Mouse (Mus musculus): Measurements from ENCODE around the gene Kbtbd7. TPM values are rescaled to one million over a fixed set of nuclear protein-coding genes. Genes with fewer than 3 reads are reported as not detected.

The Kbtbd7 gene
- polyA plus RNA-seq, 1 experiment from 2014 or later, result 16.0 TPM

DNA sequence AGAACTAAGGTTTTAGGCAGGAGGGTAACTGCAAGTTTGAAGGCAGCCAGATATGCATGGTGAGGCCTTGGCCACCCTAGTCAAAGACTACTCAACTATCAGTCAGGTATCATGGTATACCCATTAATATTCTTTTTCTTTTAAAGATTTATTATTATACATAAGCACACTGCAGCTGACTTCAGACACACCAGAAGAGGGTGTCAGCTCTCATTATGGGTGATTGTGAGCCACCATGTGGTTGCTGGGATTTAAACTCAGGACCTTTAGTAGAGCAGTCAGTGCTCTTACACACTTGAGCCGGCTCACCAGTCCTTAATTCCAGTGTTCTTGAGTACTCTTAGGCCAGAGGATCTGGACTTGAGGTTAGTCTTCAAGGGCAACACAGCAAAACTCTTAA, 34.1 kb downstream of the Kbtbd7 start:
- H3K27me3 ChIP-seq, result no peaks in the 10 kb centered on the region
- no peaks in the 10 kb centered on the region for H3K9me3 ChIP-seq (replicated peaks)
- H3K27ac ChIP-seq, result no peak overlapping the region
- H3K36me3 ChIP-seq (ENCODE audit: poor library complexity, severe bottlenecking), result peaks cover 44% of the 10 kb centered on the region
- H3K9ac ChIP-seq, result no peak overlapping the region
- ATAC-seq, result no peak
- no peak overlapping the region for H3K4me3 ChIP-seq
- WGBS, result 87% methylated on average over 1 of the region's 1 CpGs
- H3K4me1 ChIP-seq, result no peaks in the 10 kb centered on the region
- H3K4me2 ChIP-seq, result no peak overlapping the region

DNA sequence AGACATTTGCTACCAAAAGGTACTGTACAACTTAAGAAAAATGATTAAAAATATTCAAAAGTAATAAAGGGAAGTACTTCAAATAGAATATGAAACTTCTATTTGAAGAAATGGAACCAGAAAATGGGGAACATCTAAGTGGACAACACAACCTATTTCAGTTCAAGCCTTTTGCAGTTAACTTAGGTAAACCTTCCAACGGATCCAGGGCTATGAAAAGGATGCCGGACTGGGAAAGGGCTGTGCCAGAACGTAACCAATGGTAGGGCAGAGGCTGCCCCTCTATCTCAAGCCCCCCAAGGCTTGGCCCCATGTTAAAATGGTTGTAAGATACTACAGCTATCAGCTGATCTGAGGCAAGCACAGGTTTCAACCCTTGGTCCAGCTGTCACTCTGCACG, 34.7 kb downstream of the Kbtbd7 start:
- H3K4me1 ChIP-seq, result no peaks in the 10 kb centered on the region
- no peak overlapping the region for H3K4me2 ChIP-seq
- H3K27me3 ChIP-seq, result no peaks in the 10 kb centered on the region
- H3K4me3 ChIP-seq, result no peak overlapping the region
- no peak for ATAC-seq
- H3K27ac ChIP-seq, result no peak overlapping the region
- no peaks in the 10 kb centered on the region for H3K9me3 ChIP-seq (replicated peaks)
- H3K9ac ChIP-seq, result no peak overlapping the region
- WGBS, result 96% methylated on average over 4 of the region's 4 CpGs
- peaks cover 50% of the 10 kb centered on the region for H3K36me3 ChIP-seq (ENCODE audit: poor library complexity, severe bottlenecking)

DNA sequence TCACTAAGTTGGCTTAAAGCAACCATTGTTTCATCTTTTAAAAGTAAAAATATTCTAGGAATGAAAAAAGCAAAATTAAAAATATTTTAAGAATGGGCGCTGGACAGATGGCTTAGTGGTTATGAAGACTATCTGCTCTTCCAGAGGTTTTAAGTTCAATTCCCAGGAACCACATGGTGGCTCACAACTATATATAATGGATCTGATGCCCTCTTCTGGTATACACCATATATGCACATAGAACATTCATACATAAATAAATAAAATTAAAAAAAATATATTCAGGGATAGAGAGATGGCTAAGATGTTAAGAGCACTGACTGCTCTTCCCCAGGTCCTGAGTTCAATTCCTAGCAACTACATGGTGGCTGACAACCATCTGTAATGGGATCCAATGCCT, 39.3 kb downstream of the Kbtbd7 start:
- H3K36me3 ChIP-seq (ENCODE audit: poor library complexity, severe bottlenecking), result peaks cover 80% of the 10 kb centered on the region
- ATAC-seq, result no peak
- H3K4me3 ChIP-seq, result no peak overlapping the region
- H3K27me3 ChIP-seq, result no peaks in the 10 kb centered on the region
- 91% methylated on average over 1 of the region's 1 CpGs for WGBS
- no peaks in the 10 kb centered on the region for H3K4me1 ChIP-seq
- H3K9me3 ChIP-seq (replicated peaks), result no peaks in the 10 kb centered on the region
- no peak overlapping the region for H3K27ac ChIP-seq
- no peak overlapping the region for H3K4me2 ChIP-seq
- no peak overlapping the region for H3K9ac ChIP-seq

DNA sequence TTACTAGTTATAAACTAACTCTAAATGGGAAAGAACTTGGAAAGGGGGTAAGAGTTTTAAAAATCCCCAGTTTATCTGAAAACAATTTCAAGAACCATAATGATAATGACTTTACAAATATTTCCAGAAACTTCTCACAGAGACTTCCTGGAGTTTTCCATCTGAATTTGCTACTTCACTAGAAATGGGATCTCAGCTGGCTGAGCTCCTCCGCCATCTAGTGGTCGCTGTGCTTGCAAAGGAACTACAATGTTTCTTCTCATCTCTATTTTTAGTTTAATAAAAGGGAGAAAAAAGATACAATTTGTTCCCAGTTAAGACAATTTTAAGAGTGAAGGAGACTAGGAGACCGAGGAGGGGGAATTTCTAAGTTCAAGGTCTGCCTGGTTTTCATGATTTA, 41.3 kb downstream of the Kbtbd7 start:
- Histone ChIP-seq H3K9me3 (replicated peaks) (no peaks in the 10 kb centered on the region), H3K4me2 (no peak overlapping the region)

DNA sequence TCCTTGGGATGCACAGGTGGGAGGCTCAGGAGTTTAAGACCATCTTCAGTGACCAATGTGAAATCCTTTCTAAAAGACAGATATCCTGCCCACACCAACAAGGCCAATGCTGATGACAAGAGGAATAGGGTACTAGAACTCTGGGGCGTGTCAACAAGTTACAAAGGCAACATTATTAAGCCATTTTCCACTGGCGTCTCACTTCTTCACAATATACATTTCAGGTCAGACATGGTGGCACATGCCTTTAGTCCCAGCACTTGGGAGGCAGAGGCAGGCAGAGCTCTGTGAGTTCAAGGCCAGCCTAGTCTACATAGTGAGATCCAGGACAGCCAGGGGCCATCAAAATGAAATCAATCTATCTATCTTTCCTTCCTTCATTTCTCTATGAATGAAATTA, 47.1 kb downstream of the Kbtbd7 start:
- H3K4me2 ChIP-seq, result no peak overlapping the region
- H3K36me3 ChIP-seq (ENCODE audit: poor library complexity, severe bottlenecking), result peaks cover 79% of the 10 kb centered on the region
- 97% methylated on average over 2 of the region's 2 CpGs for WGBS
- H3K4me1 ChIP-seq, result peaks cover 3% of the 10 kb centered on the region; the same call in 1 of the 2 replicates
- H3K4me3 ChIP-seq, result no peak overlapping the region
- H3K27ac ChIP-seq, result no peak overlapping the region
- H3K9ac ChIP-seq, result no peak overlapping the region
- no peaks in the 10 kb centered on the region for H3K9me3 ChIP-seq (replicated peaks)
- no peak for ATAC-seq
- H3K27me3 ChIP-seq, result no peaks in the 10 kb centered on the region

More for the DNA sequence above, 41.3 kb downstream of the Kbtbd7 start:
- H3K27me3 ChIP-seq, result no peaks in the 10 kb centered on the region
- no peak overlapping the region for H3K9ac ChIP-seq
- H3K4me1 ChIP-seq, result no peaks in the 10 kb centered on the region
- H3K36me3 ChIP-seq (ENCODE audit: poor library complexity, severe bottlenecking), result peaks cover 84% of the 10 kb centered on the region
- H3K4me3 ChIP-seq, result no peak overlapping the region
- WGBS, result 26% methylated on average over 3 of the region's 3 CpGs
- no peak for ATAC-seq
- no peak overlapping the region for H3K27ac ChIP-seq

Other genes starting within 250 kb of the Kbtbd7 start
- not detected in 2 replicates for gene Zfp957, start 179.1 kb upstream of the Kbtbd7 start, polyA plus RNA-seq (2015; fragmentation: Nextera tagmentation; extraction: Ambion mirVana)
- 78.3 and 106 TPM in 2 replicates for gene Rgcc, start 124.9 kb upstream of the Kbtbd7 start, polyA plus RNA-seq (2015; fragmentation: Nextera tagmentation; extraction: Ambion mirVana)
- gene Naa16, start 35.7 kb upstream of the Kbtbd7 start, polyA plus RNA-seq (2015; fragmentation: Nextera tagmentation; extraction: Ambion mirVana), result 38.9 and 42.7 TPM in 2 replicates
- gene Mtrf1, start 28.7 kb upstream of the Kbtbd7 start, polyA plus RNA-seq (2015; fragmentation: Nextera tagmentation; extraction: Ambion mirVana), result 9.8 and 11.3 TPM in 2 replicates
- 4.4 and 5.4 TPM in 2 replicates for gene Kbtbd6, start 25.3 kb downstream of the Kbtbd7 start, polyA plus RNA-seq (2015; fragmentation: Nextera tagmentation; extraction: Ambion mirVana)
- gene Elf1, start 54.7 kb downstream of the Kbtbd7 start, polyA plus RNA-seq (2015; fragmentation: Nextera tagmentation; extraction: Ambion mirVana), result 3.0 and 3.7 TPM in 2 replicates
- 48.8 and 51.4 TPM in 2 replicates for gene Wbp4, start 55.0 kb downstream of the Kbtbd7 start, polyA plus RNA-seq (2015; fragmentation: Nextera tagmentation; extraction: Ambion mirVana)
- gene Sugt1, start 161.2 kb downstream of the Kbtbd7 start, polyA plus RNA-seq (2015; fragmentation: Nextera tagmentation; extraction: Ambion mirVana), result 135 and 146 TPM in 2 replicates
- 0.66 and 2.0 TPM in 2 replicates for gene Cnmd, start 235.7 kb downstream of the Kbtbd7 start, polyA plus RNA-seq (2015; fragmentation: Nextera tagmentation; extraction: Ambion mirVana)

Measured in forebrain, embryonic 13.5 days (tissue).